Mouse (Mus musculus) embryonic fibroblast, embryonic 13.5 days (primary cell): Measurements from ENCODE around the gene Qsox1. TPM values are rescaled to one million over a fixed set of nuclear protein-coding genes. Genes with fewer than 3 reads are reported as not detected.

ENCODE experiments used
- H3K27ac ChIP-seq: 2 replicates; pipeline ENCODE4 v1.5.1; 2012; ENCODE audit warnings: low read length, control low read depth, inconsistent platforms; ENCODE audit not compliant: insufficient read depth
- H3K4me1 ChIP-seq: 2 replicates; pipeline ENCODE4 v1.6.1; 2011; ENCODE audit warnings: low read length; ENCODE audit not compliant: control insufficient read depth, insufficient read depth
- H3K4me3 ChIP-seq: 2 replicates; pipeline ENCODE4 v1.5.1; 2011; ENCODE audit warnings: mild to moderate bottlenecking, control low read depth, low read length; ENCODE audit not compliant: insufficient read depth
- CTCF ChIP-seq: IDR thresholded peaks from 2 replicates; pipeline ENCODE4 v1.5.1; 2011; ENCODE audit warnings: mild to moderate bottlenecking, control low read depth, low read length, moderate library complexity, borderline replicate concordance; ENCODE audit not compliant: insufficient read depth
- POLR2A ChIP-seq: IDR thresholded peaks from 2 replicates; pipeline ENCODE4 v1.6.1; 2011; ENCODE audit warnings: low read depth, mild to moderate bottlenecking, control low read depth, low read length, moderate library complexity
- polyA plus RNA-seq: library from polyadenylated mRNA; stranded (reverse); fragments of >200 nt; gene quantifications from 2 replicates; pipeline ENCODE4 v1.2.4, GENCODE M21; 2011; ENCODE audit warnings: low read depth; ENCODE audit not compliant: missing spikeins, insufficient read length

Gene Qsox1
- polyA plus RNA-seq, 1 experiment, result 208 TPM

GRCm38 (mm10) chr1:155737017-155737808 is 75.5 kb downstream of the Qsox1 start:
- TF ChIP-seq CTCF (no peak), POLR2A (no peak)
- Histone ChIP-seq H3K4me3 (no peak overlapping the region), H3K4me1 (no peaks in the 10 kb centered on the region), H3K27ac (no peak overlapping the region)

GRCm38 (mm10) chr1:155736096-155736825 is 76.4 kb downstream of the Qsox1 start:
- Histone ChIP-seq H3K27ac (no peak overlapping the region), H3K4me1 (no peaks in the 10 kb centered on the region), H3K4me3 (no peak overlapping the region)
- no peak for TF ChIP-seq CTCF
- TF ChIP-seq POLR2A, result no peak

DNA sequence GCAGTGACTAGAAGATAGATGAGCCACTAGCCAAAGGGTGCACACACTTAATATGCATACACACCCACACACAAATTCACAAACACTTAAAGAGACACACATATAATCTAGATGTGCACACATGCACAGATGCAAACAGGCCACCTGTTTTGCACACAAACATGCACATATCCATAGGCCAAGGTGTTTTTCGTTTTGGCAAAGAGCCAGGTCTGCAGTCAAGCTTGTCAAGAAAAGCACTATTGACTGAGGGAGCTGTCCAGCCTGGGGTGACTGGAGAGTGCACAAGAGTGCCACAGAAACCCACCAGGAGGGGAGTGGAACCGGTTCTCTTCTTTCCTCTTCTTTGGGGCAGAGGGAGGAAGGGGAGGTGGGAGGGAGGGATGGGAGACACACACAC is 81.5 kb downstream of the Qsox1 start:
- H3K4me1 ChIP-seq, result no peaks in the 10 kb centered on the region
- no peak overlapping the region for H3K4me3 ChIP-seq
- TF ChIP-seq POLR2A (no peak), CTCF (no peak)
- no peak overlapping the region for H3K27ac ChIP-seq

- no peak for TF ChIP-seq CTCF
- no peak for TF ChIP-seq POLR2A
- Histone ChIP-seq H3K4me3 (no peak overlapping the region), H3K27ac (no peak overlapping the region), H3K4me1 (no peaks in the 10 kb centered on the region)
These were observed 83.4 kb downstream of the Qsox1 start for GRCm38 (mm10) chr1:155729113-155729795.

- TF ChIP-seq CTCF (no peak), POLR2A (no peak)
- no peak overlapping the region for H3K27ac ChIP-seq
- no peaks in the 10 kb centered on the region for H3K4me1 ChIP-seq
- no peak overlapping the region for H3K4me3 ChIP-seq
These were observed 84.9 kb downstream of the Qsox1 start for GRCm38 (mm10) chr1:155727830-155728229.

Other genes starting within 250 kb of the Qsox1 start
- not detected in 2 replicates for gene Lhx4, start 61.2 kb downstream of the Qsox1 start, polyA plus RNA-seq
- gene Cep350, start 160.4 kb upstream of the Qsox1 start, polyA plus RNA-seq, result 32.4 and 34.6 TPM in 2 replicates
- gene Tor1aip2, start 222.5 kb upstream of the Qsox1 start, polyA plus RNA-seq, result 161 and 181 TPM in 2 replicates
- 71.4 and 77.9 TPM in 2 replicates for gene Tor1aip1, start 223.6 kb upstream of the Qsox1 start, polyA plus RNA-seq